Mouse (Mus musculus) heart, embryonic 16.5 days (tissue): Measurements from ENCODE around the gene Olfr1315-ps1. TPM values are rescaled to one million over a fixed set of nuclear protein-coding genes. Genes with fewer than 3 reads are reported as not detected.

Experiments used
- ATAC-seq: fragments of 200-750 bp; cut with Nextera tagmentation; replicated peaks from 2 replicates; pipeline ENCODE4 v1.8.0; 2017; ENCODE audit warnings: moderate number of reproducible peaks; ENCODE audit not compliant: insufficient read depth, low FRiP score; ENCODE audit errors: extremely low read depth
- H3K27ac ChIP-seq: fragments of 300-500 bp; sonication (generic); 2 replicates; pipeline ENCODE4 v1.5.1; 2014; ENCODE audit warnings: mild to moderate bottlenecking, low read length, control low read depth, moderate library complexity
- H3K27me3 ChIP-seq: fragments of 300-500 bp; sonication (generic); 2 replicates; pipeline ENCODE4 v1.6.1; 2014; ENCODE audit warnings: low read length, mixed read lengths; ENCODE audit not compliant: control insufficient read depth, insufficient read depth
- H3K36me3 ChIP-seq: fragments of 300-500 bp; sonication (generic); 2 replicates; pipeline ENCODE4 v1.6.1; 2014; ENCODE audit not compliant: control insufficient read depth, insufficient read depth
- H3K4me1 ChIP-seq: fragments of 300-500 bp; sonication (generic); 2 replicates; pipeline ENCODE4 v1.6.1; 2014; ENCODE audit warnings: low read length, mixed read lengths; ENCODE audit not compliant: control insufficient read depth, insufficient read depth
- H3K4me2 ChIP-seq: fragments of 300-500 bp; sonication (generic); 2 replicates; pipeline ENCODE4 v1.6.1; 2014; ENCODE audit warnings: low read depth, mild to moderate bottlenecking, control low read depth, low read length
- H3K4me3 ChIP-seq: fragments of 300-500 bp; sonication (generic); 2 replicates; pipeline ENCODE4 v1.5.1; 2014; ENCODE audit warnings: mild to moderate bottlenecking, control low read depth, low read length
- H3K9ac ChIP-seq: fragments of 300-500 bp; sonication (generic); 2 replicates; pipeline ENCODE4 v1.6.1; 2014; ENCODE audit warnings: low read length, control low read depth
- H3K9me3 ChIP-seq: fragments of 300-500 bp; sonication (generic); replicated peaks from 2 replicates; pipeline ENCODE4 v1.6.1; 2016; ENCODE audit warnings: low read length; ENCODE audit not compliant: control insufficient read depth
- WGBS: fragments of 180-500 bp; shearing (Covaris S2); extraction: QIAGEN DNeasy Blood & Tissue Kit; methylation state at CpG from one replicate; pipeline ENCODE4 v1.1.7; 2014; 5-methylcytosine and 5-hydroxymethylcytosine counted together
- polyA plus RNA-seq: library from polyadenylated mRNA; unstranded; fragments of >200 nt; fragmentation: Nextera tagmentation; extraction: Ambion mirVana; gene quantifications from 2 replicates; pipeline ENCODE4 v1.2.1, GENCODE M21; 2015

Olfr1315-ps1 gene
- not detected in 2 replicates for polyA plus RNA-seq

DNA sequence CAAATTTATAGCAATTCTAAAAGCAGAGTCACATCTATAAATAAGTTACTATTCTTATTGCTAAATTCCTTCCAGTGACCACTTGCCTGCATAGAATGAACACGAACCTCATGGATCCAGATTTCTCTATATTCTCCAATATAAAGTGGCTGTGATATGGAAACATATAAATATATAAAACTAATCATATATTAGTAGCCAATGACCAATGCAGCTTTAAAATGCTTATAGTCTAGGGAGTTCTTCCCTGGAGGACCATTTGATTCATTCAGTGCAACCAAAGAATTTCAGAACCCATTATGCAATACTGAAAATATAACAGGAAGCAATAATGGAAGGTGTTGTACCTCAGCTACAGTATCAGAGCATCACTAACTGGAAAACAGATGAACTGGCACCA is at the start of gene Olfr1315-ps1:
Olfr1315-ps1 (minus strand) TSS at position 101 of the 400 bp plus-strand sequence.
- H3K27me3 ChIP-seq, result no peaks in the 10 kb centered on the region
- H3K36me3 ChIP-seq, result no peaks in the 10 kb centered on the region
- no peak within 1 kb of the TSS for H3K4me2 ChIP-seq
- WGBS, result 62% methylated on average over 1 of the region's 1 CpGs
- no peak within 1 kb of the TSS for H3K27ac ChIP-seq
- H3K4me1 ChIP-seq, result no peaks in the 10 kb centered on the region
- H3K9me3 ChIP-seq, result no peaks in the 10 kb centered on the region
- no peak within 1 kb of the TSS for H3K9ac ChIP-seq
- no peak within 1 kb of the TSS for H3K4me3 ChIP-seq
- no peak for ATAC-seq

DNA sequence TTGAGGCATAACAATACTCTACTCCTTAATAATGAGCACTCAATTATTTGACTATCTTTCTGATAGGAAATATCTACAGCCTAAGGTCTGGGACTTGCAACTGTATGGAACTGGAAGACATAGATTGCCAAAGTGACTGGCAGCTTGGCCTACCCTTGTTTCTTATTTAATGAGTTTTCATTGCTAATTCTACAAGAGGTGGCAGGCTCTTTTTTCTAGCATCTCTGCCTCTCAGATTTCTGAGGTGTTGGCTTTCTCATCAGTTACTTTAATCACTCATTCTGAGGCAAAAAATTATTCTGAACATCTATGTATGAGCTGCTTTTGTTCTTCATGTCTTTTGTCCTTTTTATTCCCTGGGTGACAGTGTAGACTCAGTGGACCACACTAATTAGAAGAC is 38.7 kb upstream of the Olfr1315-ps1 start, which contains the start of gene Olfr1318:
Olfr1318 (plus strand) TSS at position 301 of the 400 bp plus-strand sequence.
- no peak within 1 kb of the TSS for H3K27ac ChIP-seq
- no peaks in the 10 kb centered on the region for H3K36me3 ChIP-seq
- no peaks in the 10 kb centered on the region for H3K4me1 ChIP-seq
- no peak for ATAC-seq
- no peak within 1 kb of the TSS for H3K4me3 ChIP-seq
- H3K9me3 ChIP-seq, result no peaks in the 10 kb centered on the region
- no peak within 1 kb of the TSS for H3K4me2 ChIP-seq
- no peaks in the 10 kb centered on the region for H3K27me3 ChIP-seq
- H3K9ac ChIP-seq, result no peak within 1 kb of the TSS

DNA sequence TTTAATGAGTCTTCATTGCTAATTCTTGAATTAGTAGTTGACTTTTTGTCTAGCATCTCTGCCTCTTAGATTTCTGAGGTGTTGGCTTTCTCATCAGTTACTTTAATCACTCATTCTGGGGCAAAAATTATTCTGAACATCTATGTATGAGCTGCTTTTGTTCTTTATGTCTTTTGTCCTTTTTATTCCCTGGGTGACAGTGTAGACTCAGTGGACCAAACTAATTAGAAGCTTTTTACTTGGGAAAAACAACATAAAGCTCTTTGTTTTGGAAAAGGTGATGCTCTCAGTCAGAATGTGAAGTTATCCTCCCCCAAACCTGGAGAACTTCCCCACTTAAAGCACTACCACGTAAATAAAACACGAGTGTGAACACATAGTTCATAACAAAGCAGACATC is 24.8 kb upstream of the Olfr1315-ps1 start, which contains the start of gene Olfr1317:
Olfr1317 (plus strand) TSS at position 301 of the 400 bp plus-strand sequence.
- no peaks in the 10 kb centered on the region for H3K27me3 ChIP-seq
- no peak for ATAC-seq
- H3K4me1 ChIP-seq, result no peaks in the 10 kb centered on the region
- no peak within 1 kb of the TSS for H3K4me3 ChIP-seq
- H3K4me2 ChIP-seq, result no peak within 1 kb of the TSS
- no peak within 1 kb of the TSS for H3K27ac ChIP-seq
- H3K9ac ChIP-seq, result no peak within 1 kb of the TSS
- 76% methylated on average over 2 of the region's 2 CpGs for WGBS
- no peaks in the 10 kb centered on the region for H3K36me3 ChIP-seq
- H3K9me3 ChIP-seq, result no peaks in the 10 kb centered on the region

DNA sequence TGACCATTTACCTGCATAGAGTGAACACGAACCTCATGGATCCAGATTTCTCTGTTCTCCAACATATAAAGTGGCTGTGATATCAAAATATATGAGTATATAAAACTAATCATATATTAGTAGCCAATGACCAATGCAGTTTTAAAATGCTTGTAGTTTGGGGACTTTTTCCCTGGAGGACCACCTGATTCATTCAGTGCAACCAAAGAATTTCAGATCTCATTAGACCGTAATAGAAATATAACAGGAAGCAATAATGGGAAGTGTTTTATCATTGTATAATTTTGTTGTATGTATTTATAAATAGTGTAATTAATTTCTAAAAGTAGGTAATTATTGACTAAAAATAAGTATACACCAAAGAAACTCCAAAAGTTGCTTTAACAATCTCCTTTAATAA is 19.6 kb upstream of the Olfr1315-ps1 start, which contains the start of gene Olfr1316:
Olfr1316 (minus strand) TSS at position 101 of the 400 bp plus-strand sequence.
- 73% methylated on average over 2 of the region's 2 CpGs for WGBS
- ATAC-seq, result no peak

DNA sequence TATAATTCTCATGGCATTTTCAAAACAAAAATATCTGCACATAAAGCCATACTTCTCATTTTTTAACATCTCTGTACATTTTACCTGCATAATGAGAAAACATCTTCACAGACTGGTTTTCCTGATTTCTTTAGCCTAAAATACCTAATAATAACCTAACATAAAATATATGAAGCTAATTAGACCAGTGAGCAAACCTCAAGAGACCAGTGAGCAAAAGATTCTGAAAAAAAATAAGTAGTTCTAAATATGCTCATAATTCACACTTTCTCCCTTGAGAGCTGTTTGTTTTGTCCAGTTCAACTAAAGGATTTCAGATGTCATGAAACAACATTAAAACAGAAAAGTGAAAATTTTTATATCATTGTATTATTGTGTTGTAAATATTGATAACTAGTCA is 18.6 kb downstream of the Olfr1315-ps1 start, which contains the start of gene Olfr1314:
Olfr1314 (minus strand) TSS at position 101 of the 400 bp plus-strand sequence.
- Histone ChIP-seq H3K4me2 (no peak within 1 kb of the TSS), H3K27ac (no peak within 1 kb of the TSS)
- no peak for ATAC-seq

More for the DNA sequence above, 19.6 kb upstream of the Olfr1315-ps1 start, which contains the start of gene Olfr1316:
- no peaks in the 10 kb centered on the region for H3K4me1 ChIP-seq
- no peaks in the 10 kb centered on the region for H3K27me3 ChIP-seq
- no peaks in the 10 kb centered on the region for H3K9me3 ChIP-seq
- H3K9ac ChIP-seq, result no peak within 1 kb of the TSS
- no peaks in the 10 kb centered on the region for H3K36me3 ChIP-seq
- no peak within 1 kb of the TSS for H3K27ac ChIP-seq
- H3K4me2 ChIP-seq, result no peak within 1 kb of the TSS
- H3K4me3 ChIP-seq, result no peak within 1 kb of the TSS

DNA sequence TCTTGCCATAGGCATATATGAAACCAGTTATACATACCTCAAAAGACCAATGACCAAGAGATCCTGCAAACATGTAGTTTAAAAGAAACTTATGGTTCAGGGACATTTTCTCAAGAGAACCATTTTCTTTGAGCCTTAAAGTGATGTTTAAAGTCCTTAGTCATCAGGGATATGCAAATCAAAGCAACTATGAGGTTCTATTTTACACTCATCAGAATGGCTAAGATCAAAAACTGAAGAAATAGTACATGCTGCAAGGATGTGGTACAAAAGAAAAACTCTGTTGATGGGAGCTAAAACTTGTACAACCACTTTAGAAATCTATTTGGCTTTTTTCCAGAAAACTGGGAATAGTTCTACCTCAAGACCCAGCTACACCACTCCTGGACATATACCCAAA is 37.5 kb downstream of the Olfr1315-ps1 start, which contains the start of gene Olfr1313:
Olfr1313 (minus strand) TSS at position 101 of the 400 bp plus-strand sequence.
- ATAC-seq, result no peak
- H3K27me3 ChIP-seq, result no peaks in the 10 kb centered on the region
- H3K36me3 ChIP-seq, result no peaks in the 10 kb centered on the region
- H3K9me3 ChIP-seq, result no peaks in the 10 kb centered on the region
- H3K4me3 ChIP-seq, result no peak within 1 kb of the TSS
- H3K4me2 ChIP-seq, result no peak within 1 kb of the TSS
- no peaks in the 10 kb centered on the region for H3K4me1 ChIP-seq
- H3K27ac ChIP-seq, result no peak within 1 kb of the TSS
- no peak within 1 kb of the TSS for H3K9ac ChIP-seq

More for the DNA sequence above, 18.6 kb downstream of the Olfr1315-ps1 start, which contains the start of gene Olfr1314:
- Histone ChIP-seq H3K9me3 (no peaks in the 10 kb centered on the region), H3K4me3 (no peak within 1 kb of the TSS), H3K4me1 (no peaks in the 10 kb centered on the region), H3K36me3 (no peaks in the 10 kb centered on the region), H3K9ac (no peak within 1 kb of the TSS), H3K27me3 (no peaks in the 10 kb centered on the region)

Other genes with a start within 250 kb of the Olfr1315-ps1 start
- not detected in 2 replicates for gene Olfr1305, start 238.3 kb downstream of the Olfr1315-ps1 start, polyA plus RNA-seq
- not detected in 2 replicates for gene Olfr1306, start 199.2 kb downstream of the Olfr1315-ps1 start, polyA plus RNA-seq
- gene Olfr1307, start 166.0 kb downstream of the Olfr1315-ps1 start, polyA plus RNA-seq, result not detected in 2 replicates
- gene Olfr1308, start 150.5 kb downstream of the Olfr1315-ps1 start, polyA plus RNA-seq, result not detected in 2 replicates
- gene Olfr1309, start 125.2 kb downstream of the Olfr1315-ps1 start, polyA plus RNA-seq, result not detected in 2 replicates
- gene Olfr1310, start 102.7 kb downstream of the Olfr1315-ps1 start, polyA plus RNA-seq, result not detected in 2 replicates
- gene Olfr1311, start 91.0 kb downstream of the Olfr1315-ps1 start, polyA plus RNA-seq, result not detected in 2 replicates
- not detected in 2 replicates for gene Olfr1312, start 65.2 kb downstream of the Olfr1315-ps1 start, polyA plus RNA-seq
- not detected in 2 replicates for gene Olfr1313, start 37.6 kb downstream of the Olfr1315-ps1 start, polyA plus RNA-seq
- not detected in 2 replicates for gene Olfr1314, start 18.7 kb downstream of the Olfr1315-ps1 start, polyA plus RNA-seq
- gene Olfr1316, start 19.5 kb upstream of the Olfr1315-ps1 start, polyA plus RNA-seq, result not detected in 2 replicates
- not detected in 2 replicates for gene Olfr1317, start 24.9 kb upstream of the Olfr1315-ps1 start, polyA plus RNA-seq
- gene Olfr1318, start 38.8 kb upstream of the Olfr1315-ps1 start, polyA plus RNA-seq, result not detected in 2 replicates
- 11.3 and 11.7 TPM in 2 replicates for gene Lpcat4, start 124.0 kb upstream of the Olfr1315-ps1 start, polyA plus RNA-seq
- not detected in 2 replicates for gene Nutm1, start 143.9 kb upstream of the Olfr1315-ps1 start, polyA plus RNA-seq
- gene Nop10, start 146.5 kb upstream of the Olfr1315-ps1 start, polyA plus RNA-seq, result 164 and 169 TPM in 2 replicates
- gene Slc12a6, start 150.4 kb upstream of the Olfr1315-ps1 start, polyA plus RNA-seq, result 10.1 and 12.2 TPM in 2 replicates
- gene Gm21985, start 150.9 kb upstream of the Olfr1315-ps1 start, polyA plus RNA-seq, result not detected in 2 replicates